Mouse (Mus musculus) myocyte (in vitro differentiated cells): ENCODE data around the gene Hist1h2bg. TPM values are rescaled to one million over a fixed set of nuclear protein-coding genes. Genes with fewer than 3 reads are reported as not detected.
"Not testable (repeated sequence)": the region's sequence is repeated elsewhere in the genome, so short reads cannot be mapped to it uniquely, and the experiment has no call there.

ENCODE experiments used
- H3K27me3 ChIP-seq: one replicate; pipeline ENCODE4 v1.6.1; 2011; ENCODE audit not compliant: control insufficient read depth, insufficient read depth, insufficient read length
- H3K36me3 ChIP-seq: one replicate; pipeline ENCODE4 v1.6.1; 2011; ENCODE audit not compliant: control insufficient read depth, insufficient read depth
- H3K4me2 ChIP-seq: one replicate; pipeline ENCODE4 v1.6.1; 2011; ENCODE audit warnings: low read depth, control low read depth
- H3K4me3 ChIP-seq: one replicate; pipeline ENCODE4 v1.5.1; 2011; ENCODE audit warnings: mild to moderate bottlenecking, control low read depth, moderate library complexity
- H3K79me2 ChIP-seq: one replicate; pipeline ENCODE4 v1.6.1; 2011; ENCODE audit not compliant: control insufficient read depth, insufficient read depth
- H3ac ChIP-seq: one replicate; pipeline ENCODE4 v1.6.1; 2011; ENCODE audit not compliant: control insufficient read depth, insufficient read length
- CEBPB ChIP-seq: IDR thresholded peaks from 2 replicates; pipeline ENCODE4 v1.6.1; 2011; ENCODE audit warnings: mild to moderate bottlenecking, moderate library complexity; ENCODE audit not compliant: poor library complexity, insufficient read depth, severe bottlenecking
- E2F4 ChIP-seq: IDR thresholded peaks from one replicate; pipeline ENCODE4 v1.6.1; 2011; ENCODE audit warnings: mild to moderate bottlenecking, control low read depth, moderate library complexity; ENCODE audit not compliant: insufficient read depth
- MYOD1 ChIP-seq, 3 experiments: IDR thresholded peaks; one replicate each; pipeline ENCODE4 v1.6.1; 2011; ENCODE audit warnings: control low read depth in 2 of 3, low read depth in 2 of 3, mild to moderate bottlenecking in 2 of 3, moderate library complexity in 1 of 3; ENCODE audit not compliant: insufficient read length in 2 of 3, control insufficient read depth in 1 of 3
- MYOG ChIP-seq, 3 experiments: IDR thresholded peaks; one replicate each; pipeline ENCODE4 v1.6.1; 2011; ENCODE audit warnings: control low read depth in 2 of 3, low read depth in 2 of 3, mild to moderate bottlenecking in 2 of 3; ENCODE audit not compliant: insufficient read length in 2 of 3, control insufficient read depth in 1 of 3, insufficient read depth in 1 of 3
- POLR2A ChIP-seq: IDR thresholded peaks from one replicate; pipeline ENCODE4 v1.6.1; 2011; ENCODE audit warnings: low read depth, mild to moderate bottlenecking, control low read depth, moderate library complexity; ENCODE audit not compliant: insufficient read length
- POLR2AphosphoS2 ChIP-seq: IDR thresholded peaks from one replicate; pipeline ENCODE4 v1.6.1; 2011; ENCODE audit warnings: low read depth, control low read depth; ENCODE audit not compliant: insufficient read length
- REST ChIP-seq: IDR thresholded peaks from one replicate; pipeline ENCODE4 v1.6.1; 2011; ENCODE audit warnings: mild to moderate bottlenecking, control low read depth, moderate library complexity; ENCODE audit not compliant: insufficient read depth, insufficient read length
- TCF12 ChIP-seq: IDR thresholded peaks from one replicate; pipeline ENCODE4 v1.6.1; 2011; ENCODE audit warnings: mild to moderate bottlenecking, control low read depth; ENCODE audit not compliant: poor library complexity, insufficient read depth, severe bottlenecking
- TCF3 ChIP-seq: IDR thresholded peaks from one replicate; pipeline ENCODE4 v1.6.1; 2011; ENCODE audit warnings: low read depth, control low read depth; ENCODE audit not compliant: insufficient read length
- USF1 ChIP-seq: IDR thresholded peaks from one replicate; pipeline ENCODE4 v1.6.1; 2011; ENCODE audit warnings: low read depth, mild to moderate bottlenecking, control low read depth, moderate library complexity
- polyA plus RNA-seq: library from polyadenylated mRNA; unstranded; fragments of >200 nt; fragmentation: generic; extraction: Trizol; gene quantifications from one replicate; pipeline ENCODE4 v1.2.1, GENCODE M21; 2012; ENCODE audit warnings: missing spikeins

The Hist1h2bg gene
- polyA plus RNA-seq, 1 experiment, result 7.8 TPM

DNA sequence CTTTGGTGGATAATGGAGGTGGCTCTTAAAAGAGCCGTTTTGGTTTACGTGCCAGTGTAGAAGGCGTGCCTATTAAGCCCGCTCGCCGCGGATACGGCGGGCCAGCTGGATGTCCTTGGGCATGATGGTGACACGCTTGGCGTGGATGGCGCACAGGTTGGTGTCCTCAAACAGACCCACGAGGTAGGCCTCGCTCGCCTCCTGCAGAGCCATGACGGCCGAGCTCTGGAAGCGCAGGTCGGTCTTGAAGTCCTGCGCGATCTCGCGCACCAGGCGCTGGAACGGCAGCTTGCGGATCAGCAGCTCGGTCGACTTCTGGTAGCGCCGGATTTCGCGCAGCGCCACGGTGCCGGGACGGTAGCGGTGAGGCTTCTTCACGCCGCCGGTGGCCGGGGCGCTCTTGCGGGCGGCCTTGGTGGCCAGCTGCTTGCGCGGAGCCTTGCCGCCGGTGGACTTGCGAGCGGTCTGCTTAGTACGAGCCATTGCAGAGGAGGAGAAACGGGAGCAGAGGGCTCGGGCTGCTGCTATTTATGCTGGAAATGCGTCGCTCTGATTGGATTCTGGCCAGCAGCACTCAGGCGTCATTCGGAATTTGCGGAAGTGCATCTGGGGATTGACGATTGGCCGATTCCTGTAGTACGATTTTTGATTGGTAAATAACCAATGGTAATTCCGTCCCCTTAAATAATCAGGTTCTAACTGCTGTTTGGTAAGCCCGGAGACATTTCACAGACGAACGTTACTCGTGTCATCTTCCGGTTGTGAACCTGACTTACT is 9.1 kb upstream of the Hist1h2bg start, which contains the start of gene Hist1h3e:
Gene Hist1h3e, minus strand, starts transcription at position 487 of the 777 bp plus-strand sequence.
- H3K4me2 ChIP-seq, result peak within 1 kb of the TSS; percentile 99
- peak within 1 kb of the TSS; percentile 28 for H3K4me3 ChIP-seq

DNA sequence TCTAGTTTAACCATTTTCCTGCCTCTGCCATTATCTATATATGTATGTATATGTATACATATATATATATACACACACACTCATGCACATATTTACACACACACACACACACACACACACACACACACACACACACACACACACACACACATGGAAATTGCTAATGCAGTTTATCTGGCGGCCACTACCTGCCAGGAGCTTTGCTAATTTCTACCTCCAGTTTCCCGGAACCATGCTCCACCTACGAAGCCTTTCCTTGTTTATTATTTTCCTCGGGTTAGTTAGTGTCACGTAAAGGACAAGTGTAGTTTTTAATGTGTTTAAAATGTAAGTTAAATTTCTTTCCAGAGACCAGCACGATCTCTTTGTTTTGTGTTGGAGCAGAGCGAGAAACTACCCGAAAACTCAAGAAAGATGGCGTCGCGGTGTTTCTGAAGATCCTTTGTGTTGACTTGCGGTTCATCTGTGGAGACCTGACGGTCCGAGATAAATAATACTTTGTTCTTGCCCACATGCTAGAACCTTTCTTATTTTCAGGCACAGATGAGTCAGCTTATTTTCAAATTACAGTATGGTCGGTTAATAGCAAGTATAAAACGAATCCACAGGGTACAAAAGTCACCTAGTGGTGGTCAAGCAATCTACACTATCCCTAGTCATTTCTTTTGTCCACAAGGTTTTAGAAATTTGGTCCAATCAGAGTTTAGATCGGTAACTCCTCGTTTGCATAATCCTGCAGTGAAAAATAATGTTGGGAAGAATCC is 8.3 kb upstream of the Hist1h2bg start:
- TF ChIP-seq E2F4, result no peak
- no peak for TF ChIP-seq TCF3
- no peak for TF ChIP-seq REST
- TF ChIP-seq TCF12, result no peak
- no peak for TF ChIP-seq POLR2A
- no peak for TF ChIP-seq CEBPB
- no peak for TF ChIP-seq MYOD1 (IDR thresholded peaks at IDR 0.05; ENCODE audit: control insufficient read depth in 1 of 3, insufficient read length in 2 of 3, low read depth in 2 of 3)
- H3K36me3 ChIP-seq, result no peaks in the 10 kb centered on the region
- peak overlapping the region; percentile 99 for H3K4me2 ChIP-seq
- no peaks in the 10 kb centered on the region for H3K79me2 ChIP-seq
- no peaks in the 10 kb centered on the region for H3K27me3 ChIP-seq
- no peak overlapping the region for H3ac ChIP-seq
- peak overlapping the region; percentile 28 for H3K4me3 ChIP-seq

More for the DNA sequence above, 9.1 kb upstream of the Hist1h2bg start, which contains the start of gene Hist1h3e:
- not testable (repeated sequence) for H3ac ChIP-seq, H3K27me3 ChIP-seq, H3K36me3 ChIP-seq, H3K79me2 ChIP-seq
- TF ChIP-seq POLR2AphosphoS2, result peak; percentile 95

DNA sequence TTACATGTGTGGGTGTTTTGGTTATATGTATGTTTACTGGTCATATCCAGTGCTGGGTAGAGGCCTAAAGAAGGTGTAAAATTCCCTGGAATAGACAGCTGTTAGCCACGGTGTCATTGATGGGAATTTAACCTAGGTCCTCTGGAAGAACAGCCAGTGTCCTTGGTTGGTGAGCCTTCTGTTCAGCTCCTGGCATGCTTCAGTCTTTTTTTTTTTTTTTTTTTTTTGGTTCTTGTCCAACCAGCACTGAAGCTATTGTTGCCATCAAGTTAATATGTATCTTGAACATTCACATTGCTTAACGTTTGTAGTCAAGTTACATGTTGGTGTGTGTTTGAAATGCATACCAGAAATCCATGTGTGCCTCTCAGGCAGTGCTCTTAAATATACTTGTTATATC is 6.7 kb upstream of the Hist1h2bg start:
- no peak for TF ChIP-seq CEBPB
- TF ChIP-seq POLR2A, result no peak
- TF ChIP-seq MYOG (IDR thresholded peaks at IDR 0.05; ENCODE audit: control insufficient read depth in 1 of 3, insufficient read depth in 1 of 3, insufficient read length in 2 of 3, low read depth in 2 of 3), result no peak
- TF ChIP-seq MYOD1 (IDR thresholded peaks at IDR 0.05; ENCODE audit: control insufficient read depth in 1 of 3, insufficient read length in 2 of 3, low read depth in 2 of 3), result no peak
- TF ChIP-seq USF1, result no peak
- no peak for TF ChIP-seq TCF3
- TF ChIP-seq REST, result no peak
- TF ChIP-seq TCF12, result no peak
- Histone ChIP-seq H3ac (no peak overlapping the region), H3K79me2 (no peaks in the 10 kb centered on the region), H3K27me3 (no peaks in the 10 kb centered on the region), H3K4me2 (no peak overlapping the region), H3K36me3 (no peaks in the 10 kb centered on the region), H3K4me3 (no peak overlapping the region)

DNA sequence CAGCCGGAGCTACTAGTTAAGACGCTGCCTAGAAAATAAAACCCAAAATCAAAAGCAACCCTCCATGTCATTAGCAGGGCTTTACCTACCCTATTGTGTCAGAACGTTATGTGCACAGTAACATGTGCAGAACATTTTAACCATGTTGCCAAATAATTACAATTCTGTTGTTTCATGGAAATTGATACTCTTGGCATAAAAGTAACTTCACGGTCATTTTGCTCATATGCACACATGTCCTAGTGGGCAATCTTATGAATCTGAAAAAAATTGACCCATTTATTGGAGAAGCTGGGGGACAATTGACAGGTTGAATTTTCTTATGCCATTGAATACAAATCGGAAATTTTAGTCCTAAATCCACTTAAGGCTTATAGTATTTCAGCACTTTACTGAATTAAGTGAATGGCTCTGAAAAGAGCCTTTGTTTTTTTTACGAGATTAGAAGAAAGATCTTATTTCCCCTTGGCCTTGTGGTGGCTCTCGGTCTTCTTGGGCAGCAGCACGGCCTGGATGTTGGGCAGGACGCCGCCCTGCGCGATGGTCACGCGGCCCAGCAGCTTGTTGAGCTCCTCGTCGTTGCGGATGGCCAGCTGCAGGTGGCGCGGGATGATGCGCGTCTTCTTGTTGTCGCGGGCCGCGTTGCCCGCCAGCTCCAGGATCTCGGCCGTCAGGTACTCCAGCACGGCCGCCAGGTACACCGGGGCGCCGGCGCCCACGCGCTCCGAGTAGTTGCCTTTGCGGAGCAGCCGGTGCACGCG is 755 bp upstream of the Hist1h2bg start:
- not testable (repeated sequence) for H3K36me3 ChIP-seq, H3K79me2 ChIP-seq, H3ac ChIP-seq, H3K27me3 ChIP-seq
- Histone ChIP-seq H3K4me2 (peak overlapping the region; percentile 61), H3K4me3 (peak overlapping the region; percentile 27)
- TF ChIP-seq POLR2A (peak; percentile 30), POLR2AphosphoS2 (peak; percentile 31)

DNA sequence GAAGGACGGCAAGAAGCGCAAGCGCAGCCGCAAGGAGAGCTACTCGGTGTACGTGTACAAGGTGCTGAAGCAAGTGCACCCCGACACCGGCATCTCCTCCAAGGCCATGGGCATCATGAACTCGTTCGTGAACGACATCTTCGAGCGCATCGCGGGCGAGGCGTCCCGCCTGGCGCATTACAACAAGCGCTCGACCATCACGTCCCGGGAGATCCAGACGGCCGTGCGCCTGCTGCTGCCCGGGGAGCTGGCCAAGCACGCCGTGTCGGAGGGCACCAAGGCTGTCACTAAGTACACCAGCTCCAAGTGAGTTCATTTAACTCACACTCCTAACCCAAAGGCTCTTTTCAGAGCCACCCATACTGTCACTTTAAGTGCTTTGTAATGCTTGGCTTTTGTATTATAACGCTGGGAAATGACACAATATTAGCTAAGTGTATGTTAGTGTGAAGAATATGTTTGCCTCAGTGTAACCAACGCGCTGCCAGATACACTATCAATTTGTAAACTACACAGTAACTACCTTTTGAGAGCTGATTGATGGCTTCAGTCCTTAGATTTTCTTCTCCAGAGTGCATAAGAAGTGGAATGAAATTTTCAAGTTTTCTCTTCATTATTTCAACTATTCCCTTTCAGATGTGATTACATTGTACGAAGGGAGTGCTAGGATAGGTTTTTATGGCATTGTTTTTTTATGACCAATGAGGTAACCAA is 465 bp downstream of the Hist1h2bg start:
- Histone ChIP-seq H3K4me3 (peak overlapping the region; percentile 27), H3K4me2 (peak overlapping the region; percentile 64)
- H3ac ChIP-seq, H3K36me3 ChIP-seq, H3K27me3 ChIP-seq, H3K79me2 ChIP-seq: not testable (repeated sequence)
- TF ChIP-seq POLR2AphosphoS2 (peak; percentile 82), POLR2A (peak; percentile 78)
